Mouse (Mus musculus): ENCODE data around the gene Megf8. TPM values are rescaled to one million over a fixed set of nuclear protein-coding genes. Genes with fewer than 3 reads are reported as not detected.

Gene Megf8
- total RNA-seq, 1 experiment: 47.5 TPM

- Histone ChIP-seq H3K27ac (ENCODE audit: insufficient read depth, low read depth, low read length, poor library complexity, severe bottlenecking) (no peak overlapping the region), H3K9me3 (ENCODE audit: control insufficient read depth, insufficient read depth, low read depth, low read length) (no peaks in the 10 kb centered on the region), H3K9ac (ENCODE audit: insufficient read depth, low read depth, low read length, poor library complexity, severe bottlenecking) (0 out of 2 replicates have a peak overlapping the region, but pooled peaks have one; percentile 6), H3K4me3 (ENCODE audit: insufficient read depth in 1 of 2, low read depth in 1 of 2, low read length in 2 of 2, poor library complexity in 1 of 2, severe bottlenecking in 1 of 2) (peak overlapping the region; percentile 73; a peak in 3 of 4 replicates), H3K36me3 (ENCODE audit: control insufficient read depth, insufficient read depth, low read length, poor library complexity, severe bottlenecking) (no peaks in the 10 kb centered on the region; the same call in 1 of the 2 replicates), H3K4me1 (ENCODE audit: control insufficient read depth in 2 of 2, insufficient read depth in 2 of 2, low read length in 2 of 2, poor library complexity in 1 of 2) (peaks cover 9 to 20% of the 10 kb centered on the region in 2 experiments)
- in situ Hi-C loops (cut with MboI; ENCODE audit: low sequenced_read_pairs in 2 of 2, unreplicated experiment in 2 of 2): no loop called here
- TF ChIP-seq HCFC1 (IDR thresholded peaks at IDR 0.05; ENCODE audit: borderline replicate concordance, insufficient read depth, low read length) (no peak), MAFK (IDR thresholded peaks at IDR 0.05; ENCODE audit: insufficient read depth, low read depth, low read length) (no peak), ZNF384 (IDR thresholded peaks at IDR 0.05; ENCODE audit: low read depth, low read length) (no peak), ZC3H11A (IDR thresholded peaks at IDR 0.05; ENCODE audit: borderline replicate concordance, low read depth, low read length) (no peak), CHD2 (IDR thresholded peaks at IDR 0.05; ENCODE audit: low read depth, low read length) (no peak)
- no peak for DNase-seq (ENCODE audit: low read depth, low spot score)
Observed at GRCm38 (mm10) chr7:25305481-25305880, 11.5 kb upstream of the Megf8 start.

- H3K27ac ChIP-seq (ENCODE audit: insufficient read depth, low read depth, low read length, poor library complexity, severe bottlenecking): no peak within 1 kb of the TSS
Observed at GRCm38 (mm10) chr7:25305956-25306613, 10.9 kb upstream of the Megf8 start, which contains the start of gene Tmem145. Gene Tmem145, plus strand, starts transcription at chr7:25306106.

GRCm38 (mm10) chr7:25306614-25306996, 10.4 kb upstream of the Megf8 start:
- no peak for TF ChIP-seq ZNF384 (IDR thresholded peaks at IDR 0.05; ENCODE audit: low read depth, low read length)
- TF ChIP-seq HCFC1 (IDR thresholded peaks at IDR 0.05; ENCODE audit: borderline replicate concordance, insufficient read depth, low read length): no peak
- no peak for TF ChIP-seq MAFK (IDR thresholded peaks at IDR 0.05; ENCODE audit: insufficient read depth, low read depth, low read length)
- Histone ChIP-seq H3K27ac (ENCODE audit: insufficient read depth, low read depth, low read length, poor library complexity, severe bottlenecking) (no peak overlapping the region), H3K4me1 (ENCODE audit: control insufficient read depth in 2 of 2, insufficient read depth in 2 of 2, low read length in 2 of 2, poor library complexity in 1 of 2) (peaks cover 8 to 18% of the 10 kb centered on the region in 2 experiments), H3K4me3 (ENCODE audit: insufficient read depth in 1 of 2, low read depth in 1 of 2, low read length in 2 of 2, poor library complexity in 1 of 2, severe bottlenecking in 1 of 2) (no peak overlapping the region), H3K9me3 (ENCODE audit: control insufficient read depth, insufficient read depth, low read depth, low read length) (no peaks in the 10 kb centered on the region), H3K9ac (ENCODE audit: insufficient read depth, low read depth, low read length, poor library complexity, severe bottlenecking) (no peak overlapping the region), H3K36me3 (ENCODE audit: control insufficient read depth, insufficient read depth, low read length, poor library complexity, severe bottlenecking) (no peaks in the 10 kb centered on the region; the same call in 1 of the 2 replicates)
- no peak for DNase-seq (ENCODE audit: low read depth, low spot score)
- in situ Hi-C loops (cut with MboI; ENCODE audit: low sequenced_read_pairs in 2 of 2, unreplicated experiment in 2 of 2): no loop called here

More at GRCm38 (mm10) chr7:25305956-25306613, 10.9 kb upstream of the Megf8 start, which contains the start of gene Tmem145:
- TF ChIP-seq HCFC1 (IDR thresholded peaks at IDR 0.05; ENCODE audit: borderline replicate concordance, insufficient read depth, low read length) (no peak), ZC3H11A (IDR thresholded peaks at IDR 0.05; ENCODE audit: borderline replicate concordance, low read depth, low read length) (no peak), ZNF384 (IDR thresholded peaks at IDR 0.05; ENCODE audit: low read depth, low read length) (no peak), CHD2 (IDR thresholded peaks at IDR 0.05; ENCODE audit: low read depth, low read length) (no peak), MAFK (IDR thresholded peaks at IDR 0.05; ENCODE audit: insufficient read depth, low read depth, low read length) (no peak)
- Histone ChIP-seq H3K9ac (ENCODE audit: insufficient read depth, low read depth, low read length, poor library complexity, severe bottlenecking) (peak within 1 kb of the TSS; percentile 6; the same call in 1 of the 2 replicates), H3K4me3 (ENCODE audit: insufficient read depth in 1 of 2, low read depth in 1 of 2, low read length in 2 of 2, poor library complexity in 1 of 2, severe bottlenecking in 1 of 2) (peak within 1 kb of the TSS; percentile 73), H3K4me1 (ENCODE audit: control insufficient read depth in 2 of 2, insufficient read depth in 2 of 2, low read length in 2 of 2, poor library complexity in 1 of 2) (peaks cover 9 to 20% of the 10 kb centered on the region in 2 experiments), H3K9me3 (ENCODE audit: control insufficient read depth, insufficient read depth, low read depth, low read length) (no peaks in the 10 kb centered on the region), H3K36me3 (ENCODE audit: control insufficient read depth, insufficient read depth, low read length, poor library complexity, severe bottlenecking) (no peaks in the 10 kb centered on the region; the same call in 1 of the 2 replicates)
- DNase-seq (ENCODE audit: low read depth, low spot score): no peak
- in situ Hi-C loops (cut with MboI; ENCODE audit: low sequenced_read_pairs in 2 of 2, unreplicated experiment in 2 of 2): no loop called here

GRCm38 (mm10) chr7:25308702-25309318, 8.2 kb upstream of the Megf8 start:
- TF ChIP-seq HCFC1 (IDR thresholded peaks at IDR 0.05; ENCODE audit: borderline replicate concordance, insufficient read depth, low read length) (no peak), CHD2 (IDR thresholded peaks at IDR 0.05; ENCODE audit: low read depth, low read length) (no peak), ZNF384 (IDR thresholded peaks at IDR 0.05; ENCODE audit: low read depth, low read length) (no peak), ZC3H11A (IDR thresholded peaks at IDR 0.05; ENCODE audit: borderline replicate concordance, low read depth, low read length) (no peak), MAFK (IDR thresholded peaks at IDR 0.05; ENCODE audit: insufficient read depth, low read depth, low read length) (no peak)
- no peak overlapping the region for H3K4me3 ChIP-seq (ENCODE audit: insufficient read depth in 1 of 2, low read depth in 1 of 2, low read length in 2 of 2, poor library complexity in 1 of 2, severe bottlenecking in 1 of 2)
- H3K9ac ChIP-seq (ENCODE audit: insufficient read depth, low read depth, low read length, poor library complexity, severe bottlenecking): no peak overlapping the region
- H3K36me3 ChIP-seq (ENCODE audit: control insufficient read depth, insufficient read depth, low read length, poor library complexity, severe bottlenecking): no peaks in the 10 kb centered on the region
- in situ Hi-C loops (cut with MboI; ENCODE audit: low sequenced_read_pairs in 2 of 2, unreplicated experiment in 2 of 2): no loop called here
- H3K9me3 ChIP-seq (ENCODE audit: control insufficient read depth, insufficient read depth, low read depth, low read length): no peaks in the 10 kb centered on the region
- H3K27ac ChIP-seq (ENCODE audit: insufficient read depth, low read depth, low read length, poor library complexity, severe bottlenecking): no peak overlapping the region
- peaks cover 5 to 11% of the 10 kb centered on the region in 2 experiments for H3K4me1 ChIP-seq (ENCODE audit: control insufficient read depth in 2 of 2, insufficient read depth in 2 of 2, low read length in 2 of 2, poor library complexity in 1 of 2)
- DNase-seq (ENCODE audit: low read depth, low spot score): no peak
